Mouse (Mus musculus) liver, embryonic 11.5 days (tissue): Measurements from ENCODE around the gene Spesp1. TPM values are rescaled to one million over a fixed set of nuclear protein-coding genes. Genes with fewer than 3 reads are reported as not detected.
A peak's percentile ranks its signal among the peaks of the same experiment; 100 is the strongest.

Experiments used
- ATAC-seq: fragments of 200-750 bp; cut with Nextera tagmentation; replicated peaks from 2 replicates; pipeline ENCODE4 v1.8.0; 2017; ENCODE audit warnings: moderate number of reproducible peaks, mild to moderate bottlenecking, moderate TSS enrichment, moderate library complexity; ENCODE audit not compliant: low FRiP score
- DNase-seq: peaks from one replicate; pipeline ENCODE4 v3.0.0-alpha.2; 2017; ENCODE audit warnings: low spot score
- H3K27ac ChIP-seq: fragments of 300-500 bp; sonication (generic); 2 replicates; pipeline ENCODE4 v1.5.1; 2014; ENCODE audit warnings: mild to moderate bottlenecking, low read depth, low read length, control low read depth
- H3K27me3 ChIP-seq: fragments of 300-500 bp; sonication (generic); replicated peaks from 2 replicates; pipeline ENCODE4 v1.6.1; 2014; ENCODE audit warnings: low read length, mixed read lengths; ENCODE audit not compliant: control insufficient read depth, insufficient read depth
- H3K36me3 ChIP-seq: fragments of 300-500 bp; sonication (generic); 2 replicates; pipeline ENCODE4 v1.6.1; 2014; ENCODE audit warnings: mild to moderate bottlenecking, low read length, moderate library complexity, mixed read lengths; ENCODE audit not compliant: control insufficient read depth, insufficient read depth
- H3K4me1 ChIP-seq: fragments of 300-500 bp; sonication (generic); replicated peaks from 2 replicates; pipeline ENCODE4 v1.6.1; 2014; ENCODE audit warnings: low read length, mixed read lengths; ENCODE audit not compliant: control insufficient read depth, insufficient read depth
- H3K4me2 ChIP-seq: fragments of 300-500 bp; sonication (generic); 2 replicates; pipeline ENCODE4 v1.6.1; 2014; ENCODE audit warnings: mild to moderate bottlenecking, control low read depth, moderate library complexity
- H3K4me3 ChIP-seq: fragments of 300-500 bp; sonication (generic); 2 replicates; pipeline ENCODE4 v1.5.1; 2014; ENCODE audit warnings: low read depth, low read length, control low read depth
- H3K9ac ChIP-seq: fragments of 300-500 bp; sonication (generic); 2 replicates; pipeline ENCODE4 v1.6.1; 2014; ENCODE audit warnings: low read depth, low read length, control low read depth
- H3K9me3 ChIP-seq: fragments of 300-500 bp; sonication (generic); 2 replicates; pipeline ENCODE4 v1.6.1; 2016; ENCODE audit warnings: low read length, inconsistent platforms, mixed read lengths; ENCODE audit not compliant: control insufficient read depth
- WGBS: fragments of 180-500 bp; shearing (Covaris S2); extraction: QIAGEN DNeasy Blood & Tissue Kit; methylation state at CpG from one replicate; pipeline ENCODE4 v1.1.7; 2014; 5-methylcytosine and 5-hydroxymethylcytosine counted together
- polyA plus RNA-seq: library from polyadenylated mRNA; unstranded; fragments of >200 nt; fragmentation: Nextera tagmentation; extraction: Ambion mirVana; gene quantifications from 2 replicates; pipeline ENCODE4 v1.2.1, GENCODE M21; 2014

Spesp1 gene
- polyA plus RNA-seq, result not detected in 2 replicates

GRCm38 (mm10) chr9:62281991-62282390, at the start of gene Spesp1:
Gene Spesp1, minus strand, starts transcription at chr9:62282208.
- ATAC-seq (no peak), DNase-seq (no peak)
- no peak within 1 kb of the TSS for H3K27ac ChIP-seq
- H3K9me3 ChIP-seq, result no peaks in the 10 kb centered on the region
- H3K9ac ChIP-seq, result no peak within 1 kb of the TSS
- H3K36me3 ChIP-seq, result no peaks in the 10 kb centered on the region
- H3K4me3 ChIP-seq, result no peak within 1 kb of the TSS
- no peaks in the 10 kb centered on the region for H3K27me3 ChIP-seq
- no peaks in the 10 kb centered on the region for H3K4me1 ChIP-seq
- 75% methylated on average over 27 of the region's 27 CpGs for WGBS
- H3K4me2 ChIP-seq, result no peak within 1 kb of the TSS

GRCm38 (mm10) chr9:62325965-62326364, 44.0 kb upstream of the Spesp1 start:
- Histone ChIP-seq H3K9ac (no peak overlapping the region), H3K36me3 (no peaks in the 10 kb centered on the region), H3K9me3 (no peaks in the 10 kb centered on the region), H3K27ac (no peak overlapping the region), H3K4me1 (no peaks in the 10 kb centered on the region; the same call in 1 of the 2 replicates), H3K27me3 (no peaks in the 10 kb centered on the region), H3K4me3 (no peak overlapping the region), H3K4me2 (no peak overlapping the region)
- 66% methylated on average over 3 of the region's 3 CpGs for WGBS
- ATAC-seq (no peak), DNase-seq (no peak)

- no peaks in the 10 kb centered on the region for H3K36me3 ChIP-seq
- no peak overlapping the region for H3K9ac ChIP-seq
- H3K27ac ChIP-seq, result no peak overlapping the region
- no peak for ATAC-seq
- no peak for DNase-seq
- H3K9me3 ChIP-seq, result no peaks in the 10 kb centered on the region
- no peak overlapping the region for H3K4me3 ChIP-seq
- WGBS, result 51% methylated on average over 1 of the region's 1 CpGs
- no peaks in the 10 kb centered on the region for H3K27me3 ChIP-seq
- H3K4me1 ChIP-seq, result no peaks in the 10 kb centered on the region; the same call in 1 of the 2 replicates
- H3K4me2 ChIP-seq, result no peak overlapping the region
Measured at GRCm38 (mm10) chr9:62323816-62324215, 41.8 kb upstream of the Spesp1 start.

DNA sequence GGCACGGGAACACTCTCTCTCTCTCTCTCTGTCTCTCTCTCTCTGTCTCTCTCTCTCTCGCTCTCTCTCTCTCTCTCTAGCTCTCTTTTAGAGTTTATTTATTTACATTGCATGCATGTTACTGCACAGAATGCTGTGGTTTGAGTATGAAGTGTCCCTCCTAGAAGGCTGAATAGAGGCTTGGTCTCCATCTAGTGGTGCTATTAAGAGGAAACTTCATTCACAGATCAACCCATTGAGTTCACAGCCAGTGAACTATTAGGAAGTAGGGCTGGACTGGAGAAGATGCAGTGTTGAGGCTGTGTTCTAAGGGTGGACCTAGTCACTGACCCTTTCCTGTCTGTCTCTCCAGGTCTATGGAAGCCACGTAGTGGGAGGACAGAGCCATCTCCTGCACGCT, 36.7 kb upstream of the Spesp1 start:
- Histone ChIP-seq H3K4me1 (no peaks in the 10 kb centered on the region; the same call in 1 of the 2 replicates), H3K4me2 (no peak overlapping the region), H3K9ac (no peak overlapping the region), H3K4me3 (no peak overlapping the region), H3K9me3 (no peaks in the 10 kb centered on the region), H3K27me3 (no peaks in the 10 kb centered on the region), H3K36me3 (no peaks in the 10 kb centered on the region), H3K27ac (no peak overlapping the region)
- ATAC-seq, result no peak
- DNase-seq, result no peak
- 79% methylated on average over 4 of the region's 4 CpGs for WGBS

DNA sequence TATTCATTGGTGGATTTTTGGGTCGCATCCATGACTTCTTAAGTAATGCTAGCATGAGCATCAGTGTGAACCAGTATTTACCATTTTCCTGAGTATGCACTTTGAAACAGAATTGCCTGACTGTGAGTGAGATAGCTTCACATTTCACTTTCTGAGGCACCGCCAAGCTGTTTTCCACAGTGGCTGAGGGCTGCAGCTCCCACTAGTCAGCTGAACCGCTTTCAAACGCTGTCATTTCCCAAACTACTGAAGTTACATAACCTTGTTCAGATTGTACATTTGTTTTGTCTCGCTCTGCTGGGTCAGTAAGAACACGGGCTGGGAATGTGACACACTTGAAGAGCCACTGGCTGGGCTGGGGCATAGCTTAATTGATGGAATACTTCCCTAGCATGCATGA, 33.5 kb upstream of the Spesp1 start:
- no peaks in the 10 kb centered on the region for H3K27me3 ChIP-seq
- DNase-seq, result no peak
- no peak overlapping the region for H3K9ac ChIP-seq
- no peak overlapping the region for H3K4me2 ChIP-seq
- H3K4me3 ChIP-seq, result no peak overlapping the region
- no peaks in the 10 kb centered on the region for H3K4me1 ChIP-seq
- no peak overlapping the region for H3K27ac ChIP-seq
- 91% methylated on average over 6 of the region's 6 CpGs for whole genome bisulfite sequencing
- no peaks in the 10 kb centered on the region for H3K9me3 ChIP-seq
- H3K36me3 ChIP-seq, result no peaks in the 10 kb centered on the region
- ATAC-seq, result no peak

- no peak overlapping the region for H3K4me3 ChIP-seq
- H3K27ac ChIP-seq, result no peak overlapping the region
- no peak overlapping the region for H3K9ac ChIP-seq
- no peak overlapping the region for H3K4me2 ChIP-seq
- no peaks in the 10 kb centered on the region for H3K4me1 ChIP-seq
- DNase-seq (no peak), ATAC-seq (no peak)
- no peaks in the 10 kb centered on the region for H3K27me3 ChIP-seq
- no peaks in the 10 kb centered on the region for H3K9me3 ChIP-seq
- no peaks in the 10 kb centered on the region for H3K36me3 ChIP-seq
- WGBS, result 68% methylated on average over 1 of the region's 1 CpGs
Measured at GRCm38 (mm10) chr9:62296891-62297290, 14.9 kb upstream of the Spesp1 start.

- DNase-seq, result peak; percentile 68
- no peak overlapping the region for H3K4me3 ChIP-seq
- WGBS, result 28% methylated on average over 7 of the region's 7 CpGs
- H3K27me3 ChIP-seq, result no peaks in the 10 kb centered on the region; the same call in 1 of the 2 replicates
- H3K9ac ChIP-seq, result no peak overlapping the region
- ATAC-seq, result no peak
- H3K4me2 ChIP-seq, result no peak overlapping the region
- no peaks in the 10 kb centered on the region for H3K9me3 ChIP-seq
- H3K27ac ChIP-seq, result no peak overlapping the region
- no peaks in the 10 kb centered on the region for H3K4me1 ChIP-seq
- H3K36me3 ChIP-seq, result no peaks in the 10 kb centered on the region
Measured at GRCm38 (mm10) chr9:62295006-62295698, 13.1 kb upstream of the Spesp1 start.

DNA sequence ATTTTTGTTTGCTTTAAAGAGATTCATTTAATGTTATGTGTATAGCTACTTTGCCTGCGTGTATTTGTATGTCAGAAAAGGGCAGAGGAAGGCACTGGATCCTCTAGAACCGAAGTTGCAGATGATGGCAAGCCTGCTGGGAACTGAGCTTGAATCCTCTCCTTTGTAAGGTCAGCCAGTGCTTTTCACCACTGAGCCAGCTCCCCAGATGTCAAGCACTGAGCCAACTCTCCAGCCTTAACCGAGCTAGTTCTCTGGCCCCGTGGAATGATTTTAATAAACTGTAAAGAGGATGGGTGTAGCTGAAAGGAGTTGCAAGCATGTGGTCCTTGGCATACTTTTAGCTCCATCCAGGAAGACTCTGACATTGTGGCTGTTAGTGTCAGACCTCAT, 5.6 kb upstream of the Spesp1 start:
- ATAC-seq, result no peak
- H3K27me3 ChIP-seq, result no peaks in the 10 kb centered on the region; the same call in 1 of the 2 replicates
- DNase-seq, result no peak
- no peak overlapping the region for H3K9ac ChIP-seq
- H3K9me3 ChIP-seq, result no peaks in the 10 kb centered on the region
- 67% methylated on average over 4 of the region's 4 CpGs for WGBS
- H3K4me2 ChIP-seq, result no peak overlapping the region
- no peaks in the 10 kb centered on the region for H3K36me3 ChIP-seq
- H3K4me1 ChIP-seq, result no peaks in the 10 kb centered on the region
- no peak overlapping the region for H3K4me3 ChIP-seq
- H3K27ac ChIP-seq, result no peak overlapping the region

- Histone ChIP-seq H3K9ac (no peak overlapping the region), H3K27ac (no peak overlapping the region), H3K4me3 (no peak overlapping the region), H3K4me1 (no peaks in the 10 kb centered on the region), H3K27me3 (no peaks in the 10 kb centered on the region; the same call in 1 of the 2 replicates), H3K4me2 (no peak overlapping the region), H3K9me3 (no peaks in the 10 kb centered on the region), H3K36me3 (no peaks in the 10 kb centered on the region)
- 52% methylated on average over 4 of the region's 4 CpGs for WGBS
- ATAC-seq (no peak), DNase-seq (peak; percentile 60)
Measured at GRCm38 (mm10) chr9:62286967-62287632, 5.1 kb upstream of the Spesp1 start.
